Mouse (Mus musculus): ENCODE data around the gene Gm38431. TPM values are rescaled to one million over a fixed set of nuclear protein-coding genes. Genes with fewer than 3 reads are reported as not detected.
A peak's percentile ranks its signal among the peaks of the same experiment; 100 is the strongest.

Gm38431 gene
- polyA plus RNA-seq, 1 experiment from 2014 or later: 2.0 TPM

GRCm38 (mm10) chr9:21041308-21041707 lies 50.5 kb downstream of the Gm38431 start:
- H3K4me1 ChIP-seq (replicated peaks; ENCODE audit: control insufficient read depth, insufficient read depth, low read length): peaks cover 2% of the 10 kb centered on the region; the same call in 1 of the 2 replicates
- DNase-seq (ENCODE audit: low spot score) (no peak), ATAC-seq (ENCODE audit: low FRiP score) (no peak)
- no peak overlapping the region for H3K9ac ChIP-seq (ENCODE audit: low read depth, low read length)
- peaks cover 39% of the 10 kb centered on the region for H3K27me3 ChIP-seq (ENCODE audit: control insufficient read depth, insufficient read depth, low read length)
- H3K9me3 ChIP-seq (ENCODE audit: control insufficient read depth, low read length): no peaks in the 10 kb centered on the region
- H3K27ac ChIP-seq (ENCODE audit: low read depth, low read length): no peak overlapping the region
- H3K4me3 ChIP-seq (ENCODE audit: low read depth, low read length): no peak overlapping the region
- WGBS: 51% methylated on average over 4 of the region's 4 CpGs
- H3K4me2 ChIP-seq (replicated peaks; ENCODE audit: low read depth, low read length): no peak overlapping the region
- no peaks in the 10 kb centered on the region for H3K36me3 ChIP-seq (ENCODE audit: control insufficient read depth, insufficient read depth, low read length)

GRCm38 (mm10) chr9:21039779-21040178 lies 52.0 kb downstream of the Gm38431 start:
- Histone ChIP-seq H3K4me3 (ENCODE audit: low read depth, low read length) (no peak overlapping the region), H3K4me2 (replicated peaks; ENCODE audit: low read depth, low read length) (no peak overlapping the region), H3K9ac (ENCODE audit: low read depth, low read length) (no peak overlapping the region), H3K27ac (ENCODE audit: low read depth, low read length) (no peak overlapping the region), H3K4me1 (replicated peaks; ENCODE audit: control insufficient read depth, insufficient read depth, low read length) (peaks cover 2% of the 10 kb centered on the region; the same call in 1 of the 2 replicates), H3K36me3 (ENCODE audit: control insufficient read depth, insufficient read depth, low read length) (no peaks in the 10 kb centered on the region), H3K9me3 (ENCODE audit: control insufficient read depth, low read length) (no peaks in the 10 kb centered on the region), H3K27me3 (ENCODE audit: control insufficient read depth, insufficient read depth, low read length) (peaks cover 55% of the 10 kb centered on the region)
- WGBS: 69% methylated on average over 3 of the region's 3 CpGs
- DNase-seq (ENCODE audit: low spot score): no peak
- no peak for ATAC-seq (ENCODE audit: low FRiP score)

DNA sequence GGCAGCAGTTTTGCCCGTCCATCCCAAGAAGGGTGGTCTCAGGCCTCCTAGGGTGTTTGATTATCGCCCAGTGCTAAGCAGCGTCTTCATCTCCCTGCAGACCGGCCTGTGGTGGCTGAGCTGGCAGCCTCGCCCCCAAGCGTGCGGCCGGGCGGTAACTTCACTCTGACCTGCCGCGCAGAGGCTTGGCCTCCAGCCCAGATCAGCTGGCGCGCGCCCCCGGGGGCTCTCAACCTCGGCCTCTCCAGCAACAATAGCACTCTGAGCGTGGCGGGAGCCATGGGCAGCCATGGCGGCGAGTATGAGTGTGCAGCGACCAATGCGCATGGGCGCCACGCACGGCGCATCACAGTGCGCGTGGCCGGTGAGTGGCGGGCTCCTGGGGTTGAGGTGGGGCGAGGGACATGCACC lies 54.3 kb downstream of the Gm38431 start:
- Histone ChIP-seq H3K9me3 (ENCODE audit: control insufficient read depth, low read length) (no peaks in the 10 kb centered on the region), H3K9ac (ENCODE audit: low read depth, low read length) (0 out of 2 replicates have a peak overlapping the region, but pooled peaks have one; percentile 44), H3K4me2 (replicated peaks; ENCODE audit: low read depth, low read length) (peak overlapping the region; percentile 60), H3K36me3 (ENCODE audit: control insufficient read depth, insufficient read depth, low read length) (no peaks in the 10 kb centered on the region), H3K4me3 (ENCODE audit: low read depth, low read length) (peak overlapping the region; percentile 27), H3K27me3 (ENCODE audit: control insufficient read depth, insufficient read depth, low read length) (peaks cover 76% of the 10 kb centered on the region), H3K4me1 (replicated peaks; ENCODE audit: control insufficient read depth, insufficient read depth, low read length) (peaks cover 4% of the 10 kb centered on the region; the same call in 1 of the 2 replicates), H3K27ac (ENCODE audit: low read depth, low read length) (no peak overlapping the region)
- ATAC-seq (ENCODE audit: low FRiP score): peak; percentile 48; the same call in 1 of the 2 replicates
- 3% methylated on average over 31 of the region's 31 CpGs for WGBS
- DNase-seq (ENCODE audit: low spot score): peak; percentile 56

DNA sequence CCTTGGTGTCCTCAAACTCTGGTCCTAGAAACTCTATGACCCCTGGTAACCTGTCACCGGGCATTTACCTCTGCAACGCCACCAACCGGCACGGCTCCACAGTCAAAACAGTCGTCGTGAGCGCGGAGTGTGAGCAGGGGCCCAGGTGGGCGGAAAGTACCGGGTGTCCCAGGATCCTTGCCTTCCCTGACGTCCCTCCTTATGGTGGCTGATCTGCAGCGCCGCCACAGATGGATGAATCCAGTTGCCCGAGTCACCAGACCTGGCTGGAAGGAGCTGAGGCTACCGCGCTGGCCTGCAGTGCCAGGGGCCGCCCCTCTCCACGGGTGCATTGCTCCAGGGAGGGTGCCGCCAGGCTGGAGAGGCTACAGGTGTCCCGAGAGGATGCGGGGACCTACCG lies 55.1 kb downstream of the Gm38431 start:
- no peak overlapping the region; the same call in none of the 2 replicates for H3K4me3 ChIP-seq (ENCODE audit: low read depth, low read length)
- no peak overlapping the region for H3K9ac ChIP-seq (ENCODE audit: low read depth, low read length)

DNA sequence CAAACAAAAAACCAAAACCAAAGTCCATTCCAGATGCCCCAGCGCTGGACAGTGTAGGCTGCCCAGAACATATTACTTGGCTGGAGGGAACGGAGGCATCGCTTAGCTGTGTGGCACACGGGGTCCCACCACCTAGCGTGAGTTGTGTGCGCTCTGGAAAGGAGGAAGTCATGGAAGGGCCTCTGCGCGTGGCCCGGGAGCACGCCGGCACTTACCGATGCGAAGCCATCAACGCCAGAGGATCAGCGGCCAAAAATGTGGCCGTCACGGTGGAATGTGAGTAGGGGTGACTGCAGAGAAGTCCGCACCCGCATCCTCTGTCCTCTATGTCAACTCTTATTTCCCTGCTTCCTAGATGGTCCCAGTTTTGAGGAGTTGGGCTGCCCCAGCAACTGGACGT lies 55.6 kb downstream of the Gm38431 start:
- Histone ChIP-seq H3K4me2 (replicated peaks; ENCODE audit: low read depth, low read length) (0 out of 2 replicates have a peak overlapping the region, but pooled peaks have one; percentile 5), H3K36me3 (ENCODE audit: control insufficient read depth, insufficient read depth, low read length) (no peaks in the 10 kb centered on the region), H3K4me1 (replicated peaks; ENCODE audit: control insufficient read depth, insufficient read depth, low read length) (peaks cover 4% of the 10 kb centered on the region), H3K27ac (ENCODE audit: low read depth, low read length) (no peak overlapping the region), H3K9me3 (ENCODE audit: control insufficient read depth, low read length) (no peaks in the 10 kb centered on the region), H3K27me3 (ENCODE audit: control insufficient read depth, insufficient read depth, low read length) (peaks cover 89% of the 10 kb centered on the region), H3K9ac (ENCODE audit: low read depth, low read length) (no peak overlapping the region), H3K4me3 (ENCODE audit: low read depth, low read length) (no peak overlapping the region)
- 7% methylated on average over 20 of the region's 20 CpGs for WGBS
- ATAC-seq (ENCODE audit: low FRiP score) (no peak), DNase-seq (ENCODE audit: low spot score) (peak; percentile 32)

More for the DNA sequence above, 55.1 kb downstream of the Gm38431 start:
- H3K36me3 ChIP-seq (ENCODE audit: control insufficient read depth, insufficient read depth, low read length): no peaks in the 10 kb centered on the region
- ATAC-seq (ENCODE audit: low FRiP score) (no peak), DNase-seq (ENCODE audit: low spot score) (peak; percentile 33)
- peaks cover 4% of the 10 kb centered on the region; the same call in 1 of the 2 replicates for H3K4me1 ChIP-seq (replicated peaks; ENCODE audit: control insufficient read depth, insufficient read depth, low read length)
- no peaks in the 10 kb centered on the region for H3K9me3 ChIP-seq (ENCODE audit: control insufficient read depth, low read length)
- no peak overlapping the region for H3K27ac ChIP-seq (ENCODE audit: low read depth, low read length)
- 1% methylated on average over 22 of the region's 22 CpGs for WGBS
- H3K4me2 ChIP-seq (replicated peaks; ENCODE audit: low read depth, low read length): no peak overlapping the region
- H3K27me3 ChIP-seq (ENCODE audit: control insufficient read depth, insufficient read depth, low read length): peaks cover 84% of the 10 kb centered on the region

DNA sequence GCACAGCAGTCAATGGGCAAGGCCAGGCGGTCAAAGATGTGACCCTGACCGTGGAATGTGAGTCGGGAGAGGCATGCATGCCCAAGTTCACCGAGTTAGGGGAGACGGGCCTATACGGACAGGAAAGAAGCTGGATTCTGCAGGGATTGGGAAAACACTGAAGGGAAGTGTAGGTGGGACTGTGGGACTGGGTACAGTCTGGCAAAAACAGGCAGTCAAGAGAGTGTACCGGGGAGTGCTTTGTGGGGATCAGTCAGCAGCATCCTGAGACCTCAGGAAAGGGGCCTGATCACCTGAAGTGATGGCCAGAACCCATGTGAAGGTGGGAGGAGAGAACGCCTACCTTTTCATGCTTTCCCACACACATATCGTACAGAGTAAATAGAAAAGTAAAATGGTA lies 56.2 kb downstream of the Gm38431 start:
- Histone ChIP-seq H3K4me1 (replicated peaks; ENCODE audit: control insufficient read depth, insufficient read depth, low read length) (peaks cover 4% of the 10 kb centered on the region), H3K9ac (ENCODE audit: low read depth, low read length) (no peak overlapping the region), H3K27me3 (ENCODE audit: control insufficient read depth, insufficient read depth, low read length) (peaks cover 92% of the 10 kb centered on the region), H3K9me3 (ENCODE audit: control insufficient read depth, low read length) (no peaks in the 10 kb centered on the region), H3K4me3 (ENCODE audit: low read depth, low read length) (no peak overlapping the region), H3K4me2 (replicated peaks; ENCODE audit: low read depth, low read length) (no peak overlapping the region), H3K36me3 (ENCODE audit: control insufficient read depth, insufficient read depth, low read length) (no peaks in the 10 kb centered on the region), H3K27ac (ENCODE audit: low read depth, low read length) (no peak overlapping the region)
- ATAC-seq (ENCODE audit: low FRiP score): no peak
- WGBS: 18% methylated on average over 9 of the region's 9 CpGs
- DNase-seq (ENCODE audit: low spot score): peak; percentile 32

DNA sequence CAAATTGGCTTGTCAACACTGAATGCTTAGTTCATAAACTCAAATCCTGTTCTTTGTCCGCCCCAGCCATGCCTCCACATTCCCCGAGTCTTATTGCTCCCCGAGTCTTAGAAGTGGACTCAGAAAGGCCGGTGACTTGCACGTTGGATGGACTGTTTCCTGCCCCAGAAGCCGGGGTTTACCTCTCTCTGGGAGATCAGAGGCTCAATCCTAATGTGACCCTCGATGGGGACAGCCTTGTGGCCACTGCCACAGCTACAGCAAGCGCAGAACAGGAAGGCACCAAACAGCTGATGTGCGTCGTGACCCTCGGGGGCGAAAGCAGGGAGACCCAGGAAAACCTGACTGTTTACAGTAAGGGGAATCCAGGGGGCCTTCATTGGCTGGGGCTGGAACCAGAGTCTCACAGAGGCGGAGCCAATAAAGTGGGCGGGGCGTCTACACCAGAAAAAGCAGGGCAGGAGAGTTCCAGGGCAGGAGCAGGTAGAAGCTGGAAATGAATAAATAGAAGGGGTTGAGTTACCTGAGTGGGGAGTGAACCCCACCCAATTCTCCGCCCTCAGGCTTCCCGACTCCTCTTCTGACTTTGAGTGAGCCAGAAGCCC lies 57.2 kb downstream of the Gm38431 start:
- 3% methylated on average over 17 of the region's 17 CpGs for WGBS
- Histone ChIP-seq H3K4me1 (replicated peaks; ENCODE audit: control insufficient read depth, insufficient read depth, low read length) (peaks cover 6% of the 10 kb centered on the region), H3K4me3 (ENCODE audit: low read depth, low read length) (no peak overlapping the region), H3K36me3 (ENCODE audit: control insufficient read depth, insufficient read depth, low read length) (no peaks in the 10 kb centered on the region), H3K27me3 (ENCODE audit: control insufficient read depth, insufficient read depth, low read length) (peaks cover 94% of the 10 kb centered on the region), H3K9ac (ENCODE audit: low read depth, low read length) (no peak overlapping the region), H3K9me3 (ENCODE audit: control insufficient read depth, low read length) (no peaks in the 10 kb centered on the region), H3K4me2 (replicated peaks; ENCODE audit: low read depth, low read length) (no peak overlapping the region), H3K27ac (ENCODE audit: low read depth, low read length) (no peak overlapping the region)
- ATAC-seq (ENCODE audit: low FRiP score) (no peak), DNase-seq (ENCODE audit: low spot score) (peak; percentile 40)

GRCm38 (mm10) chr9:21033136-21033535 lies 58.7 kb downstream of the Gm38431 start:
- peak overlapping the region; percentile 33 for H3K4me3 ChIP-seq (ENCODE audit: low read depth, low read length)
- no peaks in the 10 kb centered on the region for H3K36me3 ChIP-seq (ENCODE audit: control insufficient read depth, insufficient read depth, low read length)
- no peak overlapping the region; the same call in 1 of the 2 replicates for H3K9ac ChIP-seq (ENCODE audit: low read depth, low read length)
- peaks cover 90% of the 10 kb centered on the region for H3K27me3 ChIP-seq (ENCODE audit: control insufficient read depth, insufficient read depth, low read length)
- DNase-seq (ENCODE audit: low spot score): peak; percentile 82
- H3K4me2 ChIP-seq (replicated peaks; ENCODE audit: low read depth, low read length): peak overlapping the region; percentile 58
- peaks cover 6% of the 10 kb centered on the region for H3K4me1 ChIP-seq (replicated peaks; ENCODE audit: control insufficient read depth, insufficient read depth, low read length)
- no peak overlapping the region for H3K27ac ChIP-seq (ENCODE audit: low read depth, low read length)
- H3K9me3 ChIP-seq (ENCODE audit: control insufficient read depth, low read length): no peaks in the 10 kb centered on the region
- under 1% methylated on average over 31 of the region's 34 CpGs for WGBS
- ATAC-seq (ENCODE audit: low FRiP score): peak; percentile 33; the same call in 1 of the 2 replicates

GRCm38 (mm10) chr9:21032491-21032890 lies 59.3 kb downstream of the Gm38431 start:
- Histone ChIP-seq H3K27ac (ENCODE audit: low read depth, low read length) (no peak overlapping the region), H3K4me1 (replicated peaks; ENCODE audit: control insufficient read depth, insufficient read depth, low read length) (peaks cover 6% of the 10 kb centered on the region)

More at GRCm38 (mm10) chr9:21032491-21032890, 59.3 kb downstream of the Gm38431 start:
- peak overlapping the region; percentile 40 for H3K4me3 ChIP-seq (ENCODE audit: low read depth, low read length)
- H3K9me3 ChIP-seq (ENCODE audit: control insufficient read depth, low read length): no peaks in the 10 kb centered on the region
- no peaks in the 10 kb centered on the region for H3K36me3 ChIP-seq (ENCODE audit: control insufficient read depth, insufficient read depth, low read length)
- no peak overlapping the region for H3K9ac ChIP-seq (ENCODE audit: low read depth, low read length)
- H3K27me3 ChIP-seq (ENCODE audit: control insufficient read depth, insufficient read depth, low read length): peaks cover 84% of the 10 kb centered on the region
- no peak overlapping the region; the same call in none of the 2 replicates for H3K4me2 ChIP-seq (replicated peaks; ENCODE audit: low read depth, low read length)
- ATAC-seq (ENCODE audit: low FRiP score) (no peak), DNase-seq (ENCODE audit: low spot score) (no peak)
- 2% methylated on average over 7 of the region's 7 CpGs for WGBS
